Mouse (Mus musculus) ES-E14 (cell line): ENCODE measurements around the gene Osbpl9. TPM values are rescaled to one million over a fixed set of nuclear protein-coding genes. Genes with fewer than 3 reads are reported as not detected.

Experiments used
- DNase-seq: peaks from one replicate; pipeline ENCODE4 v3.0.0-alpha.2; 2013; ENCODE audit warnings: low read depth, low spot score
- H3K27ac ChIP-seq: 2 replicates; pipeline ENCODE4 v1.5.1; 2012; ENCODE audit warnings: low read depth, mild to moderate bottlenecking, low read length, moderate library complexity, mixed read lengths; ENCODE audit not compliant: poor library complexity, insufficient read depth, severe bottlenecking
- H3K36me3 ChIP-seq: 2 replicates; pipeline ENCODE4 v1.6.1; 2012; ENCODE audit warnings: mild to moderate bottlenecking, low read length, moderate library complexity, mixed read lengths; ENCODE audit not compliant: control insufficient read depth, poor library complexity, insufficient read depth, severe bottlenecking
- H3K4me1 ChIP-seq, 2 experiments: fragments of 150-350 bp in 1 of 2; sonication (generic) in 1 of 2; 2 replicates each; pipeline ENCODE4 v1.6.1; 2012; ENCODE audit warnings: low read length in 2 of 2, mild to moderate bottlenecking in 1 of 2, mixed read lengths in 1 of 2; ENCODE audit not compliant: control insufficient read depth in 2 of 2, insufficient read depth in 2 of 2, poor library complexity in 1 of 2
- H3K4me3 ChIP-seq, 2 experiments: fragments of 150-350 bp in 1 of 2; sonication (generic) in 1 of 2; 2 replicates each; pipeline ENCODE4 v1.5.1; 2012; ENCODE audit warnings: low read length in 2 of 2, low read depth in 1 of 2, mild to moderate bottlenecking in 1 of 2, mixed read lengths in 1 of 2; ENCODE audit not compliant: insufficient read depth in 1 of 2, poor library complexity in 1 of 2, severe bottlenecking in 1 of 2
- H3K9ac ChIP-seq: 2 replicates; pipeline ENCODE4 v1.6.1; 2012; ENCODE audit warnings: low read depth, mild to moderate bottlenecking, low read length, mixed read lengths; ENCODE audit not compliant: poor library complexity, insufficient read depth, severe bottlenecking
- H3K9me3 ChIP-seq: fragments of 150-350 bp; sonication (generic); 2 replicates; pipeline ENCODE4 v1.6.1; 2012; ENCODE audit warnings: low read depth, mild to moderate bottlenecking, low read length; ENCODE audit not compliant: control insufficient read depth, insufficient read depth
- CHD2 ChIP-seq: IDR thresholded peaks from 2 replicates; pipeline ENCODE4 v1.6.1; 2014; ENCODE audit warnings: mild to moderate bottlenecking, low read depth, low read length, inconsistent platforms
- HCFC1 ChIP-seq: IDR thresholded peaks from 2 replicates; pipeline ENCODE4 v1.6.1; 2012; ENCODE audit warnings: low read length, inconsistent platforms, borderline replicate concordance; ENCODE audit not compliant: insufficient read depth
- MAFK ChIP-seq: IDR thresholded peaks from 2 replicates; pipeline ENCODE4 v1.6.1; 2014; ENCODE audit warnings: mild to moderate bottlenecking, low read depth, low read length, inconsistent platforms; ENCODE audit not compliant: insufficient read depth
- ZC3H11A ChIP-seq: IDR thresholded peaks from 2 replicates; pipeline ENCODE4 v1.6.1; 2012; ENCODE audit warnings: low read depth, mild to moderate bottlenecking, inconsistent platforms, low read length, borderline replicate concordance
- ZNF384 ChIP-seq: IDR thresholded peaks from 2 replicates; pipeline ENCODE4 v1.6.1; 2012; ENCODE audit warnings: low read depth, low read length, inconsistent platforms
- in situ Hi-C, 2 experiments: fragments of 600-800 bp; cut with MboI; formaldehyde crosslinking; loops; one replicate each; pipeline ENCODE4 v1.15.1; 2025; ENCODE audit warnings: low sequenced_read_pairs in 2 of 2, inconsistent platforms in 1 of 2; ENCODE audit not compliant: unreplicated experiment in 2 of 2
- total RNA-seq: library from RNA; depleted of rRNA; stranded (reverse); fragments of 300-350 nt; gene quantifications from 2 replicates; pipeline ENCODE4 v1.2.3, GENCODE M21; 2012

Osbpl9 gene
- total RNA-seq, 1 experiment = 39.5 TPM

GRCm38 (mm10) chr4:109094269-109094668, 107.8 kb downstream of the Osbpl9 start:
- Histone ChIP-seq H3K4me3 (no peak overlapping the region), H3K9ac (no peak overlapping the region), H3K27ac (no peak overlapping the region), H3K36me3 (no peaks in the 10 kb centered on the region), H3K4me1 (no peaks in the 10 kb centered on the region), H3K9me3 (no peaks in the 10 kb centered on the region)
- DNase-seq = no peak
- TF ChIP-seq CHD2 (no peak), HCFC1 (no peak), ZC3H11A (no peak), ZNF384 (no peak), MAFK (no peak)
- in situ Hi-C loops = no loop called here

DNA sequence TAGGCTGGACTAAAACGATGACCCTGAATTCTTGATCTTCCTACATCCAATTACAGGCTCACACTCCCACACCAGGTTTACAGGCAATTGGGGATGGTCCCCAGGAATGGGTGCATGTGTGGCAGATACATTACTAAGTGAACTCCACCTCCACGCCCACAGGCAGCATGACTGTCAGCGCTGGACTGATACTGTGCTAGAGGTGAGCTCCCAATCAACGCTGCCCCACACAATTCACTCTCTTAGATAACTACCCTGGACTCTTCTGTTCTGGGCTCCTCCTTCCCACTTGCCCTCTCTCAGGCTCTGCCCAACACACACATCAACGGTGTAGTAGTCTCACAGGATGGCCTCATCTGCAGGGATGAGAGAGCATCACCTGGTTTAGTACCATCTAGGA, 109.7 kb downstream of the Osbpl9 start:
- no peaks in the 10 kb centered on the region for H3K36me3 ChIP-seq
- H3K9me3 ChIP-seq = no peaks in the 10 kb centered on the region
- H3K9ac ChIP-seq = no peak overlapping the region
- H3K4me3 ChIP-seq = no peak overlapping the region
- no peak for DNase-seq
- TF ChIP-seq CHD2 = no peak
- TF ChIP-seq ZC3H11A = no peak
- in situ Hi-C loops = no loop called here
- no peak overlapping the region for H3K27ac ChIP-seq
- peaks cover 0 to 2% of the 10 kb centered on the region in 2 experiments; a peak in 1 of 4 replicates for H3K4me1 ChIP-seq

DNA sequence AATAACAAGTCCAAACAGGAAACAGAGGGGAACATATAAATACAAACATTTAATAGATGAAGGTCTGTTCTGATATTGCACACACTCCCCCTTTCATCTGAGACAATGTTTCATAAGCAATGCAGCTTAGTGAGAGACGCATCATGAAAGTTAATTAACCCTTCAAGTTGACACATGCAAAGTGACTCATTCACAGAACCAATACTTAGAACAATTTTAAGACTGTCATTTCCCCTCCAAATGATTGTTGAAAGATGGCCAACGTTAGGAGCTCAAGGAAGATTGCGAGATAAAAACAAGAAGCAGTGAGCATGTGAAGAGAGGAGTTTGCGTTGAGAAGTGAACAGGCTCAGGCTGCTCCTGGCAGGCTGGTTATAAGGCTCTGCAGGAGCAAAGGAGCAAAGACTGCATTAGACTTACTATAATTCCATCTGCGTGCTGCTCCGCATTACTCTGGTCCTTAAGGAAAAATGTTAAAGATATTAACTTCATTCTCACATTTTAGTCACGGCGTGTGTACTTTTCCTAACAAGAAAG, 110.8 kb downstream of the Osbpl9 start:
- no peaks in the 10 kb centered on the region for H3K36me3 ChIP-seq
- in situ Hi-C loops = no loop called here
- H3K4me1 ChIP-seq = peaks cover 0 to 2% of the 10 kb centered on the region in 2 experiments; a peak in 1 of 4 replicates
- H3K4me3 ChIP-seq = no peak overlapping the region
- no peak overlapping the region for H3K27ac ChIP-seq
- H3K9me3 ChIP-seq = no peaks in the 10 kb centered on the region
- DNase-seq = no peak
- H3K9ac ChIP-seq = no peak overlapping the region
- TF ChIP-seq MAFK = no peak
- TF ChIP-seq ZC3H11A = no peak
- no peak for TF ChIP-seq HCFC1
- no peak for TF ChIP-seq CHD2
- no peak for TF ChIP-seq ZNF384

DNA sequence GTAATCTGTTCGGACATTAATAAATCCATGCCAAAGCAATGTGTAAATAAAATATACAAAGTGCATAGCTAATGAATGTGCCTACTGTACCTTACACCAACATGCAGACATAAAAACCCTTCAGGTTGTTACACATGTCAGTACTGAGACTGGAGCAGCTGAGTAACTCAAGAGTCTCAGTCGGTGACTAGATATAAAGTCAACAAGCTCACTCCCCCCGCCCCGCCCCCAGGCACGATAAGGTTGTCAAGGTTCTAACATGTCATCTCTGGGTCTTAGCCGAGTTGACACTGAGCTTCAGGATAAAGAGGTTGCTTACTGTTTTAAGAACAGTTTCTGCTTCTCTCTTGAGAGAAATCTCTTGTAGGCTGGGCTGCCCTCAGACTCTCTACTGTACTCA, 112.1 kb downstream of the Osbpl9 start:
- TF ChIP-seq ZC3H11A (no peak), MAFK (no peak), ZNF384 (no peak), HCFC1 (no peak), CHD2 (no peak)
- in situ Hi-C loops = no loop called here
- H3K9ac ChIP-seq = no peak overlapping the region
- no peak for DNase-seq
- no peaks in the 10 kb centered on the region for H3K36me3 ChIP-seq
- H3K9me3 ChIP-seq = no peaks in the 10 kb centered on the region
- H3K27ac ChIP-seq = no peak overlapping the region
- H3K4me1 ChIP-seq = peaks cover 0 to 2% of the 10 kb centered on the region in 2 experiments; a peak in 1 of 4 replicates
- no peak overlapping the region for H3K4me3 ChIP-seq

GRCm38 (mm10) chr4:109089171-109089570, 112.9 kb downstream of the Osbpl9 start:
- H3K4me1 ChIP-seq = peaks cover 0 to 2% of the 10 kb centered on the region in 2 experiments; a peak in 1 of 4 replicates
- H3K9me3 ChIP-seq = no peaks in the 10 kb centered on the region
- no peak for DNase-seq
- in situ Hi-C loops = no loop called here
- H3K27ac ChIP-seq = no peak overlapping the region
- TF ChIP-seq MAFK = no peak
- TF ChIP-seq ZNF384 = no peak
- TF ChIP-seq CHD2 = no peak
- no peak for TF ChIP-seq HCFC1
- no peak for TF ChIP-seq ZC3H11A
- no peak overlapping the region for H3K4me3 ChIP-seq
- H3K36me3 ChIP-seq = no peaks in the 10 kb centered on the region
- no peak overlapping the region for H3K9ac ChIP-seq
